Mouse (Mus musculus) heart, adult 2 months (tissue): Measurements from ENCODE around the gene Cbr4. TPM values are rescaled to one million over a fixed set of nuclear protein-coding genes. Genes with fewer than 3 reads are reported as not detected.
A peak's percentile ranks its signal among the peaks of the same experiment; 100 is the strongest.

Experiments used
- DNase-seq, 2 experiments: peaks; one replicate each; pipeline ENCODE4 v3.0.0; 2021
- H3K27ac ChIP-seq: fragments of 200-600 bp; 2 replicates; pipeline ENCODE4 v1.8.1; 2022
- H3K27me3 ChIP-seq: fragments of 200-500 bp; 2 replicates; pipeline ENCODE4 v1.6.1; 2012; ENCODE audit warnings: mild to moderate bottlenecking, low read length, inconsistent platforms, mixed read lengths; ENCODE audit not compliant: control insufficient read depth, insufficient read depth
- H3K36me3 ChIP-seq: fragments of 200-500 bp; 2 replicates; pipeline ENCODE4 v1.6.1; 2012; ENCODE audit warnings: low read length, inconsistent platforms; ENCODE audit not compliant: control insufficient read depth, insufficient read depth
- H3K4me1 ChIP-seq: fragments of 200-500 bp; 2 replicates; pipeline ENCODE4 v1.6.1; 2011; ENCODE audit warnings: low read length; ENCODE audit not compliant: control insufficient read depth, insufficient read depth
- H3K4me3 ChIP-seq: fragments of 200-600 bp; 2 replicates; pipeline ENCODE4 v1.8.1; 2022
- H3K79me2 ChIP-seq: fragments of 200-500 bp; replicated peaks from 2 replicates; pipeline ENCODE4 v1.6.1; 2012; ENCODE audit warnings: mild to moderate bottlenecking, inconsistent platforms, low read length, moderate library complexity, mixed read lengths; ENCODE audit not compliant: control insufficient read depth, insufficient read depth
- H3K9ac ChIP-seq: fragments of 200-500 bp; 2 replicates; pipeline ENCODE4 v1.6.1; 2012; ENCODE audit warnings: low read depth, mild to moderate bottlenecking, control low read depth, inconsistent platforms, low read length, mixed read lengths
- CTCF ChIP-seq: fragments of 200-600 bp; IDR thresholded peaks from 2 replicates; pipeline ENCODE4 v1.8.1; 2022; ENCODE audit warnings: antibody characterized with exemption, mild to moderate bottlenecking, moderate library complexity
- EP300 ChIP-seq: fragments of 200-500 bp; IDR thresholded peaks from 2 replicates; pipeline ENCODE4 v1.6.1; 2011; ENCODE audit warnings: low read depth, low read length, control low read depth; ENCODE audit not compliant: insufficient read depth
- POLR2A ChIP-seq: fragments of 200-500 bp; IDR thresholded peaks from 2 replicates; pipeline ENCODE4 v1.6.1; 2011; ENCODE audit warnings: mild to moderate bottlenecking, low read depth, low read length, control low read depth; ENCODE audit not compliant: insufficient read depth
- WGBS: fragments of 180-500 bp; shearing (Covaris S2); methylation state at CpG from one replicate; pipeline ENCODE4 v1.1.7; 2018; 5-methylcytosine and 5-hydroxymethylcytosine counted together
- intact Hi-C: fragments of 180-260 bp; cut with DNase I; formaldehyde crosslinking; loops from one replicate; pipeline ENCODE4 v1.15.1; 2025
- polyA plus RNA-seq: library from polyadenylated mRNA; depleted of rRNA; stranded (reverse); fragments of >200 nt; gene quantifications from 2 replicates; pipeline ENCODE4 v1.2.3, GENCODE M21; 2012
- total RNA-seq, 2 experiments: library from RNA; stranded (reverse); gene quantifications; 2 replicates each; pipeline ENCODE4 v1.2.3; 2021

Gene Cbr4
- total and polyA plus RNA-seq, 3 experiments, result 25.8 to 77.2 (median 70.8) TPM

DNA sequence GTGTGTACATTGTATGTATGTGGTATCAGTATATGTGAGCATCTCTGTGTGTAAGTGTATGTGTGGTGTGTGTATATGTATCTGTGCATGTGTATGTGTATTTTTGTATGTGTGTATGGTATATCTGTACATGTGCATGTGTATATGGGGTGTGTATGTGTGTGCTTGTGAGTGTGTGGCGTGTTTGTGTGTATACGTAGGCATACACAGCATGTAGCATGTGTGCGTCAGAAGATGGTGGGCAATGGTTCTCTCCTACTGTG lies 20.1 kb upstream of the Cbr4 start:
- TF ChIP-seq POLR2A (no peak), CTCF (no peak), EP300 (no peak)
- Histone ChIP-seq H3K9ac (no peak overlapping the region), H3K79me2 (no peaks in the 10 kb centered on the region), H3K27ac (no peak overlapping the region), H3K36me3 (no peaks in the 10 kb centered on the region), H3K27me3 (no peaks in the 10 kb centered on the region), H3K4me1 (no peaks in the 10 kb centered on the region), H3K4me3 (no peak overlapping the region)
- no peak for DNase-seq
- intact Hi-C loops, result no loop called here
- 95% methylated on average over 3 of the region's 3 CpGs for WGBS

DNA sequence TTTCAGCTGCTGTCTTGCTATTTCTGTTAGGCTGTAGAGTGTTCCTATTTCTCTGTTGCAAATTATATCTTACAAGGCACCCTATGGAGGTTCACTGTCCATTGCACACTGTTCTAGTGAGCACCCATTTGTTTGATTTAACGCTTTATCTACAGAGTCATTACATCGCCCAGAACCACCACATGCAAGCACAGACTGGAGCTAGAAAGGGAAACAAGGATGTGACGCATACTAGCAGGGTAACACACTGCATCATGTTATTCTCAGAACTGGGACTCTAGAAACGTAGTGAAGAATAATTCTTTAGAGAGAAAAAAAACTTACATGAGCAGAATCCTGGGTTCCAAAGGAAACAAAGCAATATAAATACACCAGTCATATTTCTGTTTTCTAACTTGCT lies 17.3 kb upstream of the Cbr4 start:
- Histone ChIP-seq H3K4me1 (no peaks in the 10 kb centered on the region), H3K36me3 (no peaks in the 10 kb centered on the region), H3K27ac (no peak overlapping the region), H3K4me3 (no peak overlapping the region), H3K27me3 (no peaks in the 10 kb centered on the region), H3K9ac (no peak overlapping the region), H3K79me2 (no peaks in the 10 kb centered on the region)
- no peak for TF ChIP-seq POLR2A
- TF ChIP-seq EP300, result no peak
- no peak for TF ChIP-seq CTCF
- WGBS, result 69% methylated on average over 4 of the region's 4 CpGs
- intact Hi-C loops, result no loop called here
- no peak for DNase-seq

DNA sequence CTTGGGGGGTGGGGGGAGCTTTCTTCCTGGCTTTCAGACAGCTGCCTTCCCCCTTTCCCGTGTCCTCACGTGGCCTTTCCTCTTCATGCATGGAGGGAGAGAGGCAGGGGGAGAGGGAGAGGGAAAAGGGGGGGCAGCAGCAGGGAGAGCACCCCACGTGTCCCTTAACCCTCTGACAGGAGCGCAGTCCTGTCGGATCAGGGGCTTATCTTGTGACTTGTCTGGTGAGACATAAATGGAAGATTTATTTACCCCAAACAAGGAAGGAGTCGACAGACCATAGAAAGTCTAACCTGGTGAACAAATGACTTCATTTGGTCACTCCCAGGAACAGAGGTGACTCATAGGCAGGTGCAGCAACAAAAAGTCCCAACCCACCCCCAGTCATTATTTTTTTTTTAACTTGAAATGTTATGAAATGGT lies 12.3 kb upstream of the Cbr4 start:
- Histone ChIP-seq H3K36me3 (no peaks in the 10 kb centered on the region), H3K9ac (no peak overlapping the region), H3K27me3 (no peaks in the 10 kb centered on the region), H3K4me1 (no peaks in the 10 kb centered on the region), H3K27ac (no peak overlapping the region), H3K4me3 (no peak overlapping the region), H3K79me2 (no peaks in the 10 kb centered on the region)
- WGBS, result 56% methylated on average over 6 of the region's 6 CpGs
- TF ChIP-seq CTCF, result no peak
- TF ChIP-seq EP300, result no peak
- TF ChIP-seq POLR2A, result no peak
- no peak for DNase-seq
- intact Hi-C loops, result no loop called here

DNA sequence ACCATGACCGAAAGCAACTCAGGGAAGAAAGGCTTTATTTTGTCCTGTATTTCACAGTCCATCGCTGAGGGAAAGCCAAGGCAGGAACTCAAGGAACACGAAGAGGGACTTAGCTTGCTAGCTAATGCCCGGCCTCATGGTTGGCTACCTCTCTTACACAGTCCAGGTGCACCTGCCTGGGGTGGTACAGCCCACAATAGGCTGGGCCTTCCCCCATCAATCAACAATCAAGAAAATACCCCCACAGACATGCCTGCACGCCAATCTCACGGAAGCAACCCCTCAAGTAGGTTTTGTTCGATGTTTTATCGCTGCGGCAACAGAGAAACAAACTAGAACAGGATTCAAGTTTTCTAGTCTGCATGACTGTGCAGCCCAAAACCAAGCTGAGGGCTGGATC lies 11.4 kb upstream of the Cbr4 start:
- DNase-seq, result no peak
- H3K4me3 ChIP-seq, result no peak overlapping the region
- TF ChIP-seq POLR2A (no peak), EP300 (no peak), CTCF (no peak)
- WGBS, result 89% methylated on average over 9 of the region's 9 CpGs
- H3K36me3 ChIP-seq, result no peaks in the 10 kb centered on the region
- intact Hi-C loops, result no loop called here
- no peak overlapping the region for H3K9ac ChIP-seq
- no peaks in the 10 kb centered on the region for H3K79me2 ChIP-seq
- no peaks in the 10 kb centered on the region for H3K4me1 ChIP-seq
- no peak overlapping the region for H3K27ac ChIP-seq
- H3K27me3 ChIP-seq, result no peaks in the 10 kb centered on the region

DNA sequence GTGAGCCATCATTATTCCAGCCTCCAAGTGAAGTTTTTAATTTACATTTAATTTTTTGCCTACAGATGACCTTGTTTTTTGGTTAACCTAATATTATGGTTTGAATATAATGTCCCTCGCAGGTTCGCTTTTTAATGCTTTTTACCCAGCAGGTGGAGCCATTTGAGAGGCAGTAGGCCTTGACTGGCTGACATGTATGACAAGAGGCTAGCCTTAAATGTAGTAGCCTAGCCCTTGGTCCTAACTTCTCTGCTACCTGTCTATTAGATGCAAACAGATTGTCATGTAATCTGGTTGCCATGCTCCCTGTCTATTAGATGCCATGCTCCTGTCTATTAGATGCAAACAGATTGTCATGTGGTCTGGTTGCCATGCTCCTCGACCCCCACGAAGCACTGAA lies 9.4 kb upstream of the Cbr4 start:
- Histone ChIP-seq H3K4me1 (no peaks in the 10 kb centered on the region), H3K36me3 (no peaks in the 10 kb centered on the region), H3K27me3 (no peaks in the 10 kb centered on the region), H3K27ac (no peak overlapping the region), H3K79me2 (no peaks in the 10 kb centered on the region), H3K4me3 (no peak overlapping the region), H3K9ac (no peak overlapping the region)
- 93% methylated on average over 4 of the region's 4 CpGs for WGBS
- intact Hi-C loops, result no loop called here
- no peak for TF ChIP-seq EP300
- peak; percentile 12; the same call in 1 of the 2 replicates for TF ChIP-seq CTCF
- no peak for DNase-seq

DNA sequence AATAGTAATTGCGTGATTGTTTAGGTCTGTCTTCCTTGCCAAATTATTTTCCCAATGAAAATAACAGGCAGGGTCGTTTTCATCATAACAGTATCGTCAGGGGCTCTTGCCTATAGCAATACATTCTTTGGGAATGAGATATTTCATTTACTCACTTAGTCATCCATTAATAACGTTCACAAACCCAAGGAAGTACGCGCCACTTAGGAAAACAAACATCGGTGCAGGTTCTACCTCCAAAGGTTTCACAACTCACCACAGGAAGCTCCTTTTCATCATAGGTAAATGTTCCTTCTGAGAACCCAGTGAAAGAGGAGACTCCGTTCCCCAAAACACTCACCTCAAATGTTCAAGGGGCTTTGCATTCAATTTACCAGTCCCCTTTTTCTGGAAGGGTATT lies 8.7 kb upstream of the Cbr4 start:
- WGBS, result 79% methylated on average over 8 of the region's 8 CpGs
- no peaks in the 10 kb centered on the region for H3K27me3 ChIP-seq
- intact Hi-C loops, result no loop called here
- no peaks in the 10 kb centered on the region for H3K4me1 ChIP-seq
- H3K79me2 ChIP-seq, result no peaks in the 10 kb centered on the region
- no peak overlapping the region for H3K27ac ChIP-seq
- DNase-seq, result no peak
- H3K4me3 ChIP-seq, result no peak overlapping the region
- no peaks in the 10 kb centered on the region for H3K36me3 ChIP-seq
- H3K9ac ChIP-seq, result no peak overlapping the region
- TF ChIP-seq CTCF (no peak), EP300 (no peak), POLR2A (no peak)
